Mouse (Mus musculus) heart, adult 2 months (tissue): Measurements from ENCODE around the gene Asf1b.

Source experiments
- CTCF ChIP-seq: fragments of 200-600 bp; IDR thresholded peaks from 2 replicates; pipeline ENCODE4 v1.8.1; 2022; ENCODE audit warnings: antibody characterized with exemption, mild to moderate bottlenecking, moderate library complexity
- POLR2A ChIP-seq: fragments of 200-500 bp; IDR thresholded peaks from 2 replicates; pipeline ENCODE4 v1.6.1; 2011; ENCODE audit warnings: mild to moderate bottlenecking, low read depth, low read length, control low read depth; ENCODE audit not compliant: insufficient read depth

DNA sequence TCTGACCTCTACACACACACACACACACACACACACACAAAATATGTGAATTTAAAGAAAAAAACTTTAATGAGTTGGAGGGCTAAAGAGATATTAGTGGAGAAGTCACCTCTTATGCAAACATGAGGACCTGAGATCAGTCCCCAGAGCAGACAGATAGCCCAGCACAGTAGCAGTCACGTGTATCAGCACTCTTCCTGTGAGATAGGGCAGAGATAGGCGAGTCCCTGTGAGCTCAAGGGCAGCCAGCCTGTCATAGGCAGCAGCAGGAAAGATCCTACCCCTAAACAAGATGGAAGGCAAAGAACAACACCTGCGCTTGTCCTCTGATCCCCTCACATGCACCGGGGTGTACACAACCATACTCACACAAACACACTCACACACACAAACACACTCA, 27.1 kb downstream of the Asf1b start:
- no peak for TF ChIP-seq CTCF
- TF ChIP-seq POLR2A, result no peak
